Mouse (Mus musculus): ENCODE results near the gene Celf5.

Celf5 gene

GRCm38 (mm10) chr10:81498316-81499249, 16.1 kb upstream of the Celf5 start:
- in situ Hi-C loops (cut with MboI; ENCODE audit: unreplicated experiment in 2 of 2) = loop anchor here (5.0 to 25.0 kb wide), 4 partner anchors 49 to 676 kb away; partner anchors contain the start of genes BC025920 (in 1 of the 2) and Gna11 (in 1 of the 2)

- in situ Hi-C loops (cut with MboI; ENCODE audit: unreplicated experiment in 2 of 2) = loop anchor here (5.0 to 25.0 kb wide), 4 partner anchors 50 to 677 kb away; partner anchors contain the start of genes BC025920 (in 1 of the 2) and Gna11 (in 1 of the 2)
These were observed 15.1 kb upstream of the Celf5 start for GRCm38 (mm10) chr10:81497401-81498270.

- in situ Hi-C loops (cut with MboI; ENCODE audit: unreplicated experiment in 2 of 2) = loop anchor here (5.0 to 25.0 kb wide), 4 partner anchors 50 to 678 kb away; partner anchors contain the start of genes BC025920 (in 1 of the 2) and Gna11 (in 1 of the 2)
These were observed 14.5 kb upstream of the Celf5 start for GRCm38 (mm10) chr10:81496969-81497368.

- in situ Hi-C loops (cut with MboI; ENCODE audit: unreplicated experiment in 2 of 2) = loop anchor here (5.0 to 25.0 kb wide), 4 partner anchors 51 to 678 kb away; partner anchors contain the start of genes BC025920 (in 1 of the 2) and Gna11 (in 1 of the 2)
These were observed 13.9 kb upstream of the Celf5 start, which contains the start of gene Ncln for GRCm38 (mm10) chr10:81496264-81496901. Gene Ncln, minus strand, starts transcription at chr10:81496392.

- in situ Hi-C loops (cut with MboI; ENCODE audit: unreplicated experiment in 2 of 2) = loop anchor here (5.0 to 25.0 kb wide), 4 partner anchors 52 to 679 kb away; partner anchors contain the start of genes BC025920 (in 1 of the 2) and Gna11 (in 1 of the 2)
These were observed 13.2 kb upstream of the Celf5 start for GRCm38 (mm10) chr10:81495616-81496263.

- in situ Hi-C loops (cut with MboI; ENCODE audit: unreplicated experiment in 2 of 2) = loop anchor here (5.0 to 25.0 kb wide), 4 partner anchors 52 to 680 kb away; partner anchors contain the start of genes BC025920 (in 1 of the 2) and Gna11 (in 1 of the 2)
These were observed 12.6 kb upstream of the Celf5 start for GRCm38 (mm10) chr10:81495151-81495550.

GRCm38 (mm10) chr10:81494260-81495041, 11.9 kb upstream of the Celf5 start:
- in situ Hi-C loops (cut with MboI; ENCODE audit: unreplicated experiment in 2 of 2) = loop anchor here (5.0 to 25.0 kb wide), 4 partner anchors 53 to 680 kb away; partner anchors contain the start of genes BC025920 (in 1 of the 2) and Gna11 (in 1 of the 2)

- in situ Hi-C loops (cut with MboI; ENCODE audit: unreplicated experiment in 2 of 2) = loop anchor here (10.0 to 25.0 kb wide), 2 partner anchors 669 to 681 kb away; no protein-coding TSS in a partner anchor
These were observed 11.2 kb upstream of the Celf5 start for GRCm38 (mm10) chr10:81493601-81494220.

- in situ Hi-C loops (cut with MboI; ENCODE audit: unreplicated experiment in 2 of 2) = loop anchor here (10.0 to 25.0 kb wide), 2 partner anchors 670 to 682 kb away; no protein-coding TSS in a partner anchor
These were observed 10.2 kb upstream of the Celf5 start for GRCm38 (mm10) chr10:81492606-81493240.

- in situ Hi-C loops (cut with MboI; ENCODE audit: unreplicated experiment in 2 of 2) = loop anchor here (10.0 to 25.0 kb wide), 2 partner anchors 671 to 684 kb away; no protein-coding TSS in a partner anchor
These were observed 8.5 kb upstream of the Celf5 start for GRCm38 (mm10) chr10:81491018-81491417.

- in situ Hi-C loops (cut with MboI; ENCODE audit: unreplicated experiment in 2 of 2) = loop anchor here (10.0 to 25.0 kb wide), 2 partner anchors 672 to 685 kb away; no protein-coding TSS in a partner anchor
These were observed 7.4 kb upstream of the Celf5 start for GRCm38 (mm10) chr10:81489941-81490340.

- in situ Hi-C loops (cut with MboI; ENCODE audit: unreplicated experiment in 2 of 2) = loop anchor here in 1 of 2 experiments (25.0 kb wide), 1 partner anchor 674 kb away; no protein-coding TSS in a partner anchor
These were observed 5.6 kb upstream of the Celf5 start for GRCm38 (mm10) chr10:81488081-81488480.

- in situ Hi-C loops (cut with MboI; ENCODE audit: unreplicated experiment in 2 of 2) = loop anchor here in 1 of 2 experiments (25.0 kb wide), 1 partner anchor 676 kb away; no protein-coding TSS in a partner anchor
These were observed 4.0 kb upstream of the Celf5 start for GRCm38 (mm10) chr10:81486496-81486895.

- in situ Hi-C loops (cut with MboI; ENCODE audit: unreplicated experiment in 2 of 2) = loop anchor here in 1 of 2 experiments (25.0 kb wide), 1 partner anchor 677 kb away; no protein-coding TSS in a partner anchor
These were observed 3.0 kb upstream of the Celf5 start for GRCm38 (mm10) chr10:81485479-81486018.

GRCm38 (mm10) chr10:81485060-81485449, 2.5 kb upstream of the Celf5 start:
- in situ Hi-C loops (cut with MboI; ENCODE audit: unreplicated experiment in 2 of 2) = loop anchor here in 1 of 2 experiments (25.0 kb wide), 1 partner anchor 677 kb away; no protein-coding TSS in a partner anchor

- in situ Hi-C loops (cut with MboI; ENCODE audit: unreplicated experiment in 2 of 2) = loop anchor here in 1 of 2 experiments (5.0 to 25.0 kb wide), 2 partner anchors 43 to 678 kb away; no protein-coding TSS in a partner anchor
These were observed 2.0 kb upstream of the Celf5 start for GRCm38 (mm10) chr10:81484441-81485059.

Measured in v-Abl transformed pro-B cells (cell line).